Mouse (Mus musculus) left cerebral cortex, adult 9 months (tissue): ENCODE measurements around the gene Kit.

Source experiments
- DNase-seq, 2 experiments: peaks; one replicate each; pipeline ENCODE4 v3.0.0; 2022; ENCODE audit warnings: low spot score in 2 of 2

Kit gene

GRCm38 (mm10) chr5:75574852-75575566 is at the start of gene Kit:
Gene Kit, plus strand, starts transcription at chr5:75574916.
- DNase-seq, result peak in 1 of 2 experiments; percentile 56

- no peak for DNase-seq
Measured at GRCm38 (mm10) chr5:75536156-75536555, 38.6 kb upstream of the Kit start.

GRCm38 (mm10) chr5:75537717-75538116 is 37.0 kb upstream of the Kit start:
- no peak for DNase-seq

GRCm38 (mm10) chr5:75538458-75538857 is 36.3 kb upstream of the Kit start:
- no peak for DNase-seq

- DNase-seq, result no peak
Measured at GRCm38 (mm10) chr5:75539098-75539497, 35.6 kb upstream of the Kit start.

- no peak for DNase-seq
Measured at GRCm38 (mm10) chr5:75543757-75544156, 31.0 kb upstream of the Kit start.

- DNase-seq, result no peak
Measured at GRCm38 (mm10) chr5:75544472-75545264, 30.0 kb upstream of the Kit start.

GRCm38 (mm10) chr5:75545265-75545643 is 29.5 kb upstream of the Kit start:
- DNase-seq, result no peak

GRCm38 (mm10) chr5:75553021-75553420 is 21.7 kb upstream of the Kit start:
- peak in 1 of 2 experiments; percentile 11 for DNase-seq

GRCm38 (mm10) chr5:75557636-75558035 is 17.1 kb upstream of the Kit start:
- no peak for DNase-seq

- DNase-seq, result no peak
Measured at GRCm38 (mm10) chr5:75559291-75559690, 15.4 kb upstream of the Kit start.

- DNase-seq, result no peak
Measured at GRCm38 (mm10) chr5:75561231-75561630, 13.5 kb upstream of the Kit start.

- no peak for DNase-seq
Measured at GRCm38 (mm10) chr5:75574151-75574851, 415 bp upstream of the Kit start.

- peak in 1 of 2 experiments; percentile 41 for DNase-seq
Measured at GRCm38 (mm10) chr5:75575567-75576515, 1.1 kb downstream of the Kit start.

- no peak for DNase-seq
Measured at GRCm38 (mm10) chr5:75576741-75577140, 2.0 kb downstream of the Kit start.

- DNase-seq, result no peak
Measured at GRCm38 (mm10) chr5:75578141-75578540, 3.4 kb downstream of the Kit start.

- no peak for DNase-seq
Measured at GRCm38 (mm10) chr5:75579244-75579643, 4.5 kb downstream of the Kit start.

- DNase-seq, result no peak
Measured at GRCm38 (mm10) chr5:75579646-75580268, 5.0 kb downstream of the Kit start.

GRCm38 (mm10) chr5:75581926-75582325 is 7.2 kb downstream of the Kit start:
- no peak for DNase-seq

GRCm38 (mm10) chr5:75587781-75588180 is 13.1 kb downstream of the Kit start:
- no peak for DNase-seq
